Mouse (Mus musculus) retina, adult 2 months (tissue): ENCODE measurements around the gene Erich6.
"Not testable (repeated sequence)": the region's sequence is repeated elsewhere in the genome, so short reads cannot be mapped to it uniquely, and the experiment has no call there.

ENCODE experiments used
- DNase-seq: peaks from one replicate; pipeline ENCODE4 v3.0.0-alpha.2; 2012; ENCODE audit warnings: low read depth, low spot score

The Erich6 gene

GRCm38 (mm10) chr3:58646180-58646579 is 9.2 kb upstream of the Erich6 start:
- DNase-seq, result no peak

- no peak for DNase-seq
These were observed 5.3 kb downstream of the Erich6 start for GRCm38 (mm10) chr3:58631693-58632092.

DNA sequence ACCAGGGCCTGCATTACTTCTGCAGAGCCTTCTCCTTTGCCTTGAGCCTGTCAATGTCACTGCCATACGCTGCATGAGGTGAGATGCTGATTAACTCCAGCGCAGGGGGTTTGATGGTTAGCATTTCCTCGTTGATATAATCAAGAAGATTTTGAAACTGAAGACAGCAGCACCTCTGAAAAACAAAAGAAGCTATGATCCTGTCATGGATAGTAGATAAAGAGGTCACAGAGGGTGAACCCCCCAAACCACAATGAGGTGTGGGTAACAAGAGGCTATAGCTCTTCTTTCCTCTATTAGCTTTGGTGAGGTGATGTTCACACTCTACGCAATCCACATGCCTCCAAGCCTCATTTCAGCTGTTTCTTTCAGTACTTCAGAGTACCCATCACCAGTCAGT is 12.0 kb downstream of the Erich6 start:
- DNase-seq, result no peak

GRCm38 (mm10) chr3:58622665-58623394 is 14.2 kb downstream of the Erich6 start:
- no peak for DNase-seq

DNA sequence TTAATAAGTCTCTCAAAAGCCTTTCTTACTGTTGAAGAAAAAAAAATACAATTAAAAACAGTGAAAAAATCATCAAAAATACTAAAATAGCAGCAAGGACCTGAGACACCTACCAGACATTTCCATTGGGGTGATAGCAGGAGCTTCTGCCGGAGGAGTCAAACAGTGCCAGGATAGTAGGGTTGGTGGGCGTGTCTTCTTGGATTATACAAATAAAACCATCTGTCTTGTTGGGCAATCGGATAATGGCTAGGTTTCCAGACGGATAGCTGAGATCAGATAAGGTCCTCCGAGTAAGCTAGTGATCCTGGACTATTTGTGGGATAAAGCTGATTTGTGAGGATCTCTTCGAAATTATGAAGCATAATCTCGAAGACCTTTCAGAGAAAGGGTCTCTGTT is 15.9 kb downstream of the Erich6 start:
- peak; percentile 36 for DNase-seq

GRCm38 (mm10) chr3:58609985-58610384 is 27.0 kb downstream of the Erich6 start:
- no peak for DNase-seq

DNA sequence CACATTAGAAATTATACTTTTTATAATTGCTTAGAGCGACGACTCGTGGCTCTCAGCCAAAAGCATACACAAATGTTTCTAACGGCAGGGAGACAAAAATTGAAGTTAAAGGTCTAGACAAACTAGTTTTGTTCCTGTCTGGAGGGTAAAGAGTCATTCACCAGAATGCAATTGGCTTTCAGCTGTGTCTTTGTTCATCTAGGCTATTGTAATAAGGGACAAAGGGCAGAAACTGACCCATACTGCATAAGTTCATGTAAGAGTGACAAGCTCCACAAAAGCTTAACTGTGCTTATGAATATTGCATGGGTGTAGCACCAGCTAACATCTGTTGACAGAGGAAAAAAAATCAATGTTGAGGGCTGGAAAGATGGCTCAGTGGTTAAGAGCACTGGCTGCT is 28.5 kb downstream of the Erich6 start:
- DNase-seq, result no peak

- DNase-seq, result no peak
These were observed 43.4 kb downstream of the Erich6 start for GRCm38 (mm10) chr3:58593623-58594022.

GRCm38 (mm10) chr3:58592666-58593065 is 44.3 kb downstream of the Erich6 start:
- DNase-seq, result not testable (repeated sequence)

- DNase-seq, result not testable (repeated sequence)
These were observed 46.5 kb downstream of the Erich6 start for GRCm38 (mm10) chr3:58590544-58590943.

- no peak for DNase-seq
These were observed 54.1 kb downstream of the Erich6 start for GRCm38 (mm10) chr3:58582788-58583426.

- DNase-seq, result no peak
These were observed 54.7 kb downstream of the Erich6 start for GRCm38 (mm10) chr3:58582297-58582696.

- DNase-seq, result no peak
These were observed 55.5 kb downstream of the Erich6 start for GRCm38 (mm10) chr3:58581530-58581929.

GRCm38 (mm10) chr3:58577506-58578050 is 59.4 kb downstream of the Erich6 start:
- DNase-seq, result no peak

- DNase-seq, result no peak
These were observed 59.9 kb downstream of the Erich6 start for GRCm38 (mm10) chr3:58577067-58577503.

DNA sequence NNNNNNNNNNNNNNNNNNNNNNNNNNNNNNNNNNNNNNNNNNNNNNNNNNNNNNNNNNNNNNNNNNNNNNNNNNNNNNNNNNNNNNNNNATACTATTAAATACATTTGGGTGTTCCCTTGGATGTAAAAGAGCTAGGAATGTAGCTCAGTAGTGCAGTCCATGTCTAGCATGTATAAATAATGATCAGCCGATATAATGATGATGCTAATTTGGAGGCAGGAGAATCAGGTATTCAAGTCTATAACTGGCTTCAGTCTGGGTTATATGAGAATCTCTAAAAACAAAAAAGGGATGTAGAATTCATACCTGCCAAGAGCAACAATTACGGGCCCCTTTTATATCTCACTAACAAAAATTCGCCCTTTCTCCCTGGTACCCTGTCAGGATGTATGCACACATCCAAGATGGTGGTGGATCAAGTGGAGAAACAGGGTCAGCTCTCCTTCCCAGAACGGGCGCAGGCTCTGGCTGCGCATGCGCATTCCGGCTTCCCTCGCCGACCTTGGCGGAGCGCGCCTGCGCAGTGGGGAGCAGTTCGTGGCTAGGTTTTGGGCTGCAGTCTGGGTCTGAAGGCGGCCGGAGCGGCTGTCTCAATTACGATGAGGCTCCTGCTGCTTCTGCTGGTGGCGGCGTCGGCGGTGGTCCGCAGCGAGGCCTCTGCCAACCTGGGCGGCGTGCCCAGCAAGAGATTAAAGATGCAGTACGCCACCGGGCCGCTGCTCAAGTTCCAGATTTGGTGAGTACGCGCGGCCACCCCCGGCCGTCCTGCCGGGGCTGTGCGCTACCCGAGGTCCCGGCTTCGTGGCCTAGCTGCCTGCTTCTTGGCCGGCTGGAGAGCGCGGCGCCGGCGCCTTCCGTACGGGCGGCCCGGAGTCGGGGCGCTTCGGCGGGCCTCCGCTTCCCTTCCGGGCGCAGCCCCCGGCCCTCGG is 60.6 kb downstream of the Erich6 start, which contains the start of gene Selenot:
Gene Selenot, plus strand, starts transcription at position 500 of the 930 bp plus-strand sequence.
- DNase-seq, result peak; percentile 95

GRCm38 (mm10) chr3:58570821-58571220 is 66.2 kb downstream of the Erich6 start:
- no peak for DNase-seq
